Mouse (Mus musculus): ENCODE measurements around the gene Dpep3. TPM values are rescaled to one million over a fixed set of nuclear protein-coding genes. Genes with fewer than 3 reads are reported as not detected.

Gene Dpep3
- polyA plus RNA-seq, 1 experiment from 2014 or later = not detected

GRCm38 (mm10) chr8:105935105-105935504 lies 44.1 kb downstream of the Dpep3 start:
- H3K9ac ChIP-seq (ENCODE audit: low read depth, low read length) = no peak overlapping the region
- 80% methylated on average over 6 of the region's 6 CpGs for WGBS
- H3K27ac ChIP-seq (ENCODE audit: low read depth, low read length) = no peak overlapping the region
- H3K4me1 ChIP-seq (replicated peaks; ENCODE audit: control insufficient read depth, insufficient read depth, low read length) = no peaks in the 10 kb centered on the region
- H3K27me3 ChIP-seq (replicated peaks; ENCODE audit: control insufficient read depth, insufficient read depth, low read length) = no peaks in the 10 kb centered on the region
- H3K4me2 ChIP-seq (replicated peaks; ENCODE audit: low read depth) = no peak overlapping the region
- H3K36me3 ChIP-seq (ENCODE audit: control insufficient read depth, insufficient read depth) = peaks cover 40% of the 10 kb centered on the region; the same call in 1 of the 2 replicates
- ATAC-seq = no peak
- TF ChIP-seq CTCF (IDR thresholded peaks at IDR 0.05; ENCODE audit: low read depth) = no peak
- no peak overlapping the region for H3K4me3 ChIP-seq (ENCODE audit: low read depth, low read length)
- no peaks in the 10 kb centered on the region for H3K9me3 ChIP-seq (ENCODE audit: control insufficient read depth)

- 95% methylated on average over 2 of the region's 2 CpGs for WGBS
- ATAC-seq = no peak
- H3K4me1 ChIP-seq (replicated peaks; ENCODE audit: control insufficient read depth, insufficient read depth, low read length) = no peaks in the 10 kb centered on the region
- H3K4me3 ChIP-seq (ENCODE audit: low read depth, low read length) = no peak within 1 kb of the TSS
- H3K27me3 ChIP-seq (replicated peaks; ENCODE audit: control insufficient read depth, insufficient read depth, low read length) = no peaks in the 10 kb centered on the region
- H3K9me3 ChIP-seq (ENCODE audit: control insufficient read depth) = no peaks in the 10 kb centered on the region
- H3K27ac ChIP-seq (ENCODE audit: low read depth, low read length) = no peak within 1 kb of the TSS
- H3K4me2 ChIP-seq (replicated peaks; ENCODE audit: low read depth) = no peak within 1 kb of the TSS
- no peak for TF ChIP-seq CTCF (IDR thresholded peaks at IDR 0.05; ENCODE audit: low read depth)
- peaks cover 49% of the 10 kb centered on the region; the same call in 1 of the 2 replicates for H3K36me3 ChIP-seq (ENCODE audit: control insufficient read depth, insufficient read depth)
- H3K9ac ChIP-seq (ENCODE audit: low read depth, low read length) = no peak within 1 kb of the TSS
Measured at GRCm38 (mm10) chr8:105933762-105934161, 45.5 kb downstream of the Dpep3 start, which contains the start of gene Ctrl. Gene Ctrl, minus strand, starts transcription at chr8:105933862.

GRCm38 (mm10) chr8:105932525-105932924 lies 46.7 kb downstream of the Dpep3 start:
- no peak for TF ChIP-seq CTCF (IDR thresholded peaks at IDR 0.05; ENCODE audit: low read depth)
- Histone ChIP-seq H3K27me3 (replicated peaks; ENCODE audit: control insufficient read depth, insufficient read depth, low read length) (no peaks in the 10 kb centered on the region), H3K9ac (ENCODE audit: low read depth, low read length) (no peak overlapping the region), H3K36me3 (ENCODE audit: control insufficient read depth, insufficient read depth) (peaks cover 49% of the 10 kb centered on the region; the same call in 1 of the 2 replicates), H3K9me3 (ENCODE audit: control insufficient read depth) (no peaks in the 10 kb centered on the region), H3K4me1 (replicated peaks; ENCODE audit: control insufficient read depth, insufficient read depth, low read length) (no peaks in the 10 kb centered on the region), H3K27ac (ENCODE audit: low read depth, low read length) (no peak overlapping the region), H3K4me2 (replicated peaks; ENCODE audit: low read depth) (no peak overlapping the region), H3K4me3 (ENCODE audit: low read depth, low read length) (no peak overlapping the region)
- no peak for ATAC-seq
- 91% methylated on average over 11 of the region's 11 CpGs for WGBS

GRCm38 (mm10) chr8:105931271-105931670 lies 48.0 kb downstream of the Dpep3 start:
- 94% methylated on average over 3 of the region's 3 CpGs for WGBS
- no peaks in the 10 kb centered on the region for H3K27me3 ChIP-seq (replicated peaks; ENCODE audit: control insufficient read depth, insufficient read depth, low read length)
- H3K27ac ChIP-seq (ENCODE audit: low read depth, low read length) = no peak overlapping the region
- peaks cover 49% of the 10 kb centered on the region; the same call in 1 of the 2 replicates for H3K36me3 ChIP-seq (ENCODE audit: control insufficient read depth, insufficient read depth)
- no peaks in the 10 kb centered on the region for H3K9me3 ChIP-seq (ENCODE audit: control insufficient read depth)
- no peak overlapping the region for H3K9ac ChIP-seq (ENCODE audit: low read depth, low read length)
- no peak overlapping the region for H3K4me3 ChIP-seq (ENCODE audit: low read depth, low read length)
- no peak for TF ChIP-seq CTCF (IDR thresholded peaks at IDR 0.05; ENCODE audit: low read depth)
- no peaks in the 10 kb centered on the region for H3K4me1 ChIP-seq (replicated peaks; ENCODE audit: control insufficient read depth, insufficient read depth, low read length)
- ATAC-seq = no peak
- no peak overlapping the region for H3K4me2 ChIP-seq (replicated peaks; ENCODE audit: low read depth)

GRCm38 (mm10) chr8:105930602-105931001 lies 48.6 kb downstream of the Dpep3 start:
- 20% methylated on average over 8 of the region's 8 CpGs for WGBS
- ATAC-seq = peak; percentile 52

GRCm38 (mm10) chr8:105925123-105925522 lies 54.1 kb downstream of the Dpep3 start:
- Histone ChIP-seq H3K4me2 (replicated peaks; ENCODE audit: low read depth) (no peak overlapping the region), H3K36me3 (ENCODE audit: control insufficient read depth, insufficient read depth) (peaks cover 14% of the 10 kb centered on the region)
- no peak for TF ChIP-seq CTCF (IDR thresholded peaks at IDR 0.05; ENCODE audit: low read depth)

More at GRCm38 (mm10) chr8:105930602-105931001, 48.6 kb downstream of the Dpep3 start:
- H3K9ac ChIP-seq (ENCODE audit: low read depth, low read length) = no peak overlapping the region
- no peak overlapping the region for H3K4me2 ChIP-seq (replicated peaks; ENCODE audit: low read depth)
- peaks cover 42% of the 10 kb centered on the region; the same call in 1 of the 2 replicates for H3K36me3 ChIP-seq (ENCODE audit: control insufficient read depth, insufficient read depth)
- no peaks in the 10 kb centered on the region for H3K27me3 ChIP-seq (replicated peaks; ENCODE audit: control insufficient read depth, insufficient read depth, low read length)
- peak; percentile 96 for TF ChIP-seq CTCF (IDR thresholded peaks at IDR 0.05; ENCODE audit: low read depth)
- no peaks in the 10 kb centered on the region for H3K4me1 ChIP-seq (replicated peaks; ENCODE audit: control insufficient read depth, insufficient read depth, low read length)
- H3K4me3 ChIP-seq (ENCODE audit: low read depth, low read length) = no peak overlapping the region
- no peak overlapping the region for H3K27ac ChIP-seq (ENCODE audit: low read depth, low read length)
- H3K9me3 ChIP-seq (ENCODE audit: control insufficient read depth) = no peaks in the 10 kb centered on the region

More at GRCm38 (mm10) chr8:105925123-105925522, 54.1 kb downstream of the Dpep3 start:
- Histone ChIP-seq H3K27ac (ENCODE audit: low read depth, low read length) (no peak overlapping the region), H3K4me3 (ENCODE audit: low read depth, low read length) (no peak overlapping the region), H3K4me1 (replicated peaks; ENCODE audit: control insufficient read depth, insufficient read depth, low read length) (no peaks in the 10 kb centered on the region), H3K27me3 (replicated peaks; ENCODE audit: control insufficient read depth, insufficient read depth, low read length) (no peaks in the 10 kb centered on the region), H3K9me3 (ENCODE audit: control insufficient read depth) (no peaks in the 10 kb centered on the region), H3K9ac (ENCODE audit: low read depth, low read length) (no peak overlapping the region)
- 79% methylated on average over 3 of the region's 3 CpGs for WGBS
- no peak for ATAC-seq

Small RNA genes within 50 kb of the gene (microRNA-seq; reads per million reads assigned to microRNA genes)
- not detected for gene Mir7074

Other genes with a start within 250 kb of the Dpep3 start
- gene Gfod2, start 220.8 kb downstream of the Dpep3 start, polyA plus RNA-seq (2015; fragmentation: Nextera tagmentation; extraction: Ambion mirVana) = 4.0 and 4.4 TPM in 2 replicates
- 4.1 and 4.6 TPM in 2 replicates for gene Ranbp10, start 152.1 kb downstream of the Dpep3 start, polyA plus RNA-seq (2015; fragmentation: Nextera tagmentation; extraction: Ambion mirVana)
- gene Tsnaxip1, start 151.7 kb downstream of the Dpep3 start, polyA plus RNA-seq (2015; fragmentation: Nextera tagmentation; extraction: Ambion mirVana) = not detected in 2 replicates
- 8.5 and 9.3 TPM in 2 replicates for gene Cenpt, start 126.2 kb downstream of the Dpep3 start, polyA plus RNA-seq (2015; fragmentation: Nextera tagmentation; extraction: Ambion mirVana)
- 28.3 and 29.2 TPM in 2 replicates for gene Thap11, start 124.3 kb downstream of the Dpep3 start, polyA plus RNA-seq (2015; fragmentation: Nextera tagmentation; extraction: Ambion mirVana)
- 87.7 and 97.3 TPM in 2 replicates for gene Nutf2, start 118.8 kb downstream of the Dpep3 start, polyA plus RNA-seq (2015; fragmentation: Nextera tagmentation; extraction: Ambion mirVana)
- 9.8 and 11.5 TPM in 2 replicates for gene Edc4, start 98.5 kb downstream of the Dpep3 start, polyA plus RNA-seq (2015; fragmentation: Nextera tagmentation; extraction: Ambion mirVana)
- gene Nrn1l, start 85.9 kb downstream of the Dpep3 start, polyA plus RNA-seq (2015; fragmentation: Nextera tagmentation; extraction: Ambion mirVana) = 0.35 TPM in 1 of 2 replicates, not detected in the other
- gene Pskh1, start 79.0 kb downstream of the Dpep3 start, polyA plus RNA-seq (2015; fragmentation: Nextera tagmentation; extraction: Ambion mirVana) = 11.0 and 12.5 TPM in 2 replicates
- 0.63 and 1.4 TPM in 2 replicates for gene Ctrl, start 45.6 kb downstream of the Dpep3 start, polyA plus RNA-seq (2015; fragmentation: Nextera tagmentation; extraction: Ambion mirVana)
- 186 and 204 TPM in 2 replicates for gene Psmb10, start 41.0 kb downstream of the Dpep3 start, polyA plus RNA-seq (2015; fragmentation: Nextera tagmentation; extraction: Ambion mirVana)
- 0.20 and 0.37 TPM in 2 replicates for gene Lcat, start 36.0 kb downstream of the Dpep3 start, polyA plus RNA-seq (2015; fragmentation: Nextera tagmentation; extraction: Ambion mirVana)
- 6.8 and 8.0 TPM in 2 replicates for gene Slc12a4, start 13.3 kb downstream of the Dpep3 start, polyA plus RNA-seq (2015; fragmentation: Nextera tagmentation; extraction: Ambion mirVana)
- 7.6 and 8.3 TPM in 2 replicates for gene Dus2, start 11.9 kb upstream of the Dpep3 start, polyA plus RNA-seq (2015; fragmentation: Nextera tagmentation; extraction: Ambion mirVana)
- gene Dpep2nb, start 26.5 kb upstream of the Dpep3 start, polyA plus RNA-seq (2015; fragmentation: Nextera tagmentation; extraction: Ambion mirVana) = not detected in 2 replicates
- 7.5 and 8.5 TPM in 2 replicates for gene Ddx28, start 32.5 kb upstream of the Dpep3 start, polyA plus RNA-seq (2015; fragmentation: Nextera tagmentation; extraction: Ambion mirVana)
- 3.1 and 4.1 TPM in 2 replicates for gene Nfatc3, start 79.4 kb upstream of the Dpep3 start, polyA plus RNA-seq (2015; fragmentation: Nextera tagmentation; extraction: Ambion mirVana)
- 9.2 and 11.0 TPM in 2 replicates for gene Esrp2, start 157.5 kb upstream of the Dpep3 start, polyA plus RNA-seq (2015; fragmentation: Nextera tagmentation; extraction: Ambion mirVana)
- 7.4 and 7.9 TPM in 2 replicates for gene Pla2g15, start 171.0 kb upstream of the Dpep3 start, polyA plus RNA-seq (2015; fragmentation: Nextera tagmentation; extraction: Ambion mirVana)
- 18.0 and 18.4 TPM in 2 replicates for gene Slc7a6, start 189.4 kb upstream of the Dpep3 start, polyA plus RNA-seq (2015; fragmentation: Nextera tagmentation; extraction: Ambion mirVana)
- gene Slc7a6os, start 231.5 kb upstream of the Dpep3 start, polyA plus RNA-seq (2015; fragmentation: Nextera tagmentation; extraction: Ambion mirVana) = 17.0 and 21.0 TPM in 2 replicates
- 11.7 and 12.2 TPM in 2 replicates for gene Prmt7, start 231.5 kb upstream of the Dpep3 start, polyA plus RNA-seq (2015; fragmentation: Nextera tagmentation; extraction: Ambion mirVana)